Mouse (Mus musculus): Measurements from ENCODE around the gene Nes.

DNA sequence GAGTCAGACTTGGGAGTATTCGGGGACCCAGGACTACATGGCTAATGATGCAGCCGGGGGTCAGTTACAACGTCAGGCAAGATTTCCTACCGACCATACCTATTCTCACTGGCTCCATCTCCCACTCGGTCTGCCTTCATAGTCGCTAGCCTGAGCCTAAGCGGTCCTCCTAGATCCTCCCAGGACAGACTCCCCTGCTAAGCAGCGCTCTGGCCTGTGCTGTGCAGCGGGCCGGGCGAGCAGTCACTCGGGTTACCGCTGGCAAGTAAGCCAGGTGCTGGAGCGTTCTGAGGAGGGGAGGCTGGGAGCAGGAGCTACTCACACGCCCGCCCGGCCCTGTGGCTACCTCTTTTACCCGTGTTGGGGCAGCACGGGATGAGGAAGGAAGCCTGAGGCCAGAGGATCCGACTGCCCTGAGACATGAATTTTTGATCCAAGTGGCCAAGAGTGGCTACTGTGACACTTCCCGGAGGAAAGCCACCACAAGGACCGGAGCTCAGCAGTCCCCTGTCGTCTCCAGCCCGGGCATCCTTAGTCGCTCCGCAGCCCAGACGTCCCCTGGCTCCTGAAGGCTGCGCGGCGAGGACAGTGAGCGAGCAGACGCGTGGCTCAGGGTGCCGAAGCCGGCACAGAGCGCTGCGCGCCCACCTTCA, 28.5 kb downstream of the Nes start:
- TF ChIP-seq GATA1 (IDR thresholded peaks at IDR 0.05; ENCODE audit: borderline replicate concordance, low read length) = no peak
- TF ChIP-seq FLI1 (IDR thresholded peaks at IDR 0.05; ENCODE audit: low read length) = no peak

All from megakaryocyte, embryonic 14.5 days (primary cell).